Mouse (Mus musculus): ENCODE data around the gene Tsc1.

The Tsc1 gene

GRCm38 (mm10) chr2:28654295-28654694 is 13.3 kb downstream of the Tsc1 start:
- DNase-seq, result no peak

- DNase-seq, result no peak
Observed at GRCm38 (mm10) chr2:28656216-28656615, 15.2 kb downstream of the Tsc1 start.

- no peak for DNase-seq
Observed at GRCm38 (mm10) chr2:28662891-28663290, 21.9 kb downstream of the Tsc1 start.

DNA sequence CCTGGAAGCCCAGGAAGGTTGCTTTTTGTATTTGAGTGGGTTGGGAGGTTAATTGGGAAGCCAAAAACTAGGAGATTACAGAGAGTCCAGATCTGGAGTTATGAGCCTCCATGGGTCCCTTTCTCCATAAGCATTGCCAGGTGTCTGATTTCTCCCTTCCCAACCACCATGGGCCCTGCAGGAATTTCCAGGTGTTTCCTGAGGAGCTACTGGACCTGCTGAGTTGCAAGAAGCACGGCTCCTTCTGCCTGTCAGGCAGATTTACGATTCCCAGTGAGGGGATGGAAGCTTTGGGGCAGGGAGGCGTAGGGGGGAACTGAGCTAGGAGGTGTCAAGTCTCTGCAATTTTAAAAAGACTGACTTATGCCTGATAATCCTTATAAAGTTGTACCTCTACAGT is 24.8 kb downstream of the Tsc1 start:
- no peak for DNase-seq

DNA sequence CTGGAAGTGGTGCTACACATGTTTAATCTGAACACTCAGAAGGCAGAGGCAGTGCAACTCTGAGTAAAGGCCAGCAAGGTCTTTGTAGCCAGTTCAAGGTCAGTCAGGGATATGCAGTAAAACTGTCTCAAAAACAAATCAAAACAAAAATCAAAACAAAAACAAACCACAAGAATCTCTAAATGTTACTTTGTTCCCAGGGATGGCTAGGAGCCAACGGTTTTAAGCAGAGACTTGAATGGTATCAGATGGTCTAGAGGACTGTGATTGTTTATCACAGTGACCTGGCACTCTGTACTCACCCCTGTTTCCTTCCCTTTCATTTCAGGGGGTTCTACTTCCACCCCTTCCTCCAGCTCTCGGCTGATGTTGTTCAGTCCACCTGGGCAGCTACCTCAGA is 30.4 kb downstream of the Tsc1 start:
- no peak for DNase-seq

DNA sequence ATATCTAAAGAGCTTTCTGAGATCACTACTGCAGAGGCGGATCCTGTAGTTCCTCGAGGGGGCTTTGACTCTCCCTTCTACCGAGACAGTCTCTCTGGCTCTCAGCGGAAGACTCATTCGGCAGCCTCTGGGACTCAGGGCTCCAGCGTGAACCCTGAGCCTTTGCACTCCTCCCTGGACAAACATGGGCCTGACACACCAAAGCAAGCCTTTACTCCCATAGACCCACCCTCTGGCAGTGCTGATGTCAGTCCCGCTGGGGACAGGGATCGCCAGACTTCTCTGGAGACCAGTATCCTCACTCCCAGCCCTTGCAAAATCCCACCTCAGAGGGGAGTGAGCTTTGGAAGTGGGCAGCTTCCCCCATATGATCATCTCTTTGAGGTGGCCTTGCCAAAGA is 35.0 kb downstream of the Tsc1 start:
- DNase-seq, result no peak

DNA sequence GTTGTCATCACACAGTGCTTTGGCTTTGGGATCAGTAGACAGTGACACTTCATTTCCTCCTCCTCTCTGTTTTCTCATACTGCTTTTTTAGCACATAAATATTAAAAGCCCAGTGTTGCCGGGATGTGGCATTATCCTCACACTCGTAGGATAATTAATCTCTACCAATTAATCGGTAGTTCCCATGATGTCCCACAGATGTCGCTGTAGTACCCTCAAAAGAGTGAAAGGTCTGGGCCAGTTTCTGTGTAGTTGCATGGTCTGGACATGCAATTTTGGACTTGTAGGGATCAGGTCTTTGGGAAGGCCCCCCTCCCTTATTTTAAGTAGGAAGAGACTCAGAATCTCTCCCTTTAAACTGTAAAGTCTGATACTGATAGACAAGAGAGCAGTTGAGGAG is 39.7 kb downstream of the Tsc1 start:
- DNase-seq, result no peak

DNA sequence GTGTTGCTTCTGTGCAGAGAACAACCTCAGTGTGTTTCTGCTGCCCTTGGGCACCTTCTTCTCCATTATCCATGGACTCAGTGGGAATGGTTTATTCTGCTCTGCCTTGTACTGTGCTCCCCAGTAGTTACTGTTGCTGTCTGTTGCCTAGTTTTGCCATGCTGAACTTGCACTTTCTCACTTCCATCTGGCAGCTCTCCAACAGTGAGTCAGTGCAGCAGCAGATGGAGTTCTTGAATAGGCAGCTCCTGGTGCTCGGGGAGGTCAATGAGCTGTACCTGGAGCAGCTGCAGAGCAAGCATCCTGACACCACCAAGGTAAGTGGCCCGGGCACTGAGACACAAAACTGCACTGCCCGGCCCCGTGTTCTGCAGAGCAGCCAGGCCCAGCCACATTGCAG is 40.7 kb downstream of the Tsc1 start:
- peak; percentile 61 for DNase-seq

DNA sequence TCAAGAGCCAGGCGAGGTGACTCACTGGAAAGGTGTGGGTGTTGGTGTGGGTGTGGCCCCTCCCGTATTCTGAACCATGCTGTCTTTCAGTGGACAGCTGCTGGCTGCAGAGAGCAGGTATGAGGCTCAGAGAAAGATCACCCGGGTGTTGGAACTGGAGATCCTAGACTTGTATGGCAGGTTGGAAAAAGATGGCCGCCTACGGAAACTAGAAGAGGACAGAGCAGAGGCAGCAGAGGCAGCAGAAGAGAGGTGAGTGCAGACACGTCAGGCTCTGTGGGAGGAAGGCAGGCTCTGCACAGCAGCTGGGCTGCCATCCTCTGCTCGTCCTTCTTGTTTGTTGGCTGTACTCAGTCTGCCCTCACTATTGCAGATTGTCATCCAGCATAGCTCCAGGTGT is 44.9 kb downstream of the Tsc1 start:
- DNase-seq, result no peak

- DNase-seq, result no peak
Observed at GRCm38 (mm10) chr2:28688431-28688830, 47.4 kb downstream of the Tsc1 start.

DNA sequence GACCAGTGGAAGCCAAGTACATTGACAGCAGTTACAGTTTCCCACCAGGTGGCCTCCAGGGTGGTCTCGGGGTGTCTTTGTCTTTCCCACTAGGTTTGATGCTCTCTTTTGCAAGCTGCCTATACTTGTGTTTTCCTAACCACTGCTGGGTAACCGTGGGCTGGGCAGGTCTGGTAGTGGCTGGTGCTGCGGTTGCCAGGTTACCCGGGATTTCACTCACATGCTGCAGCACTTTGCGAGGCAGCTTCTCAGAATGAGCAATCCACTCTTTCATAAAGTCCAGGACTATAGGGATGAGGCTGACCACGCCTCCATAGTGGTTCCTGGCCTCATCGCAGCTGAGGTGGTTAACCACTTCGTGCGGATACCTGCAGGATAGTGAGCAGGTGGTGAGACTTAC is 51.7 kb downstream of the Tsc1 start:
- no peak for DNase-seq

GRCm38 (mm10) chr2:28698566-28698965 is 57.5 kb downstream of the Tsc1 start:
- no peak for DNase-seq

DNA sequence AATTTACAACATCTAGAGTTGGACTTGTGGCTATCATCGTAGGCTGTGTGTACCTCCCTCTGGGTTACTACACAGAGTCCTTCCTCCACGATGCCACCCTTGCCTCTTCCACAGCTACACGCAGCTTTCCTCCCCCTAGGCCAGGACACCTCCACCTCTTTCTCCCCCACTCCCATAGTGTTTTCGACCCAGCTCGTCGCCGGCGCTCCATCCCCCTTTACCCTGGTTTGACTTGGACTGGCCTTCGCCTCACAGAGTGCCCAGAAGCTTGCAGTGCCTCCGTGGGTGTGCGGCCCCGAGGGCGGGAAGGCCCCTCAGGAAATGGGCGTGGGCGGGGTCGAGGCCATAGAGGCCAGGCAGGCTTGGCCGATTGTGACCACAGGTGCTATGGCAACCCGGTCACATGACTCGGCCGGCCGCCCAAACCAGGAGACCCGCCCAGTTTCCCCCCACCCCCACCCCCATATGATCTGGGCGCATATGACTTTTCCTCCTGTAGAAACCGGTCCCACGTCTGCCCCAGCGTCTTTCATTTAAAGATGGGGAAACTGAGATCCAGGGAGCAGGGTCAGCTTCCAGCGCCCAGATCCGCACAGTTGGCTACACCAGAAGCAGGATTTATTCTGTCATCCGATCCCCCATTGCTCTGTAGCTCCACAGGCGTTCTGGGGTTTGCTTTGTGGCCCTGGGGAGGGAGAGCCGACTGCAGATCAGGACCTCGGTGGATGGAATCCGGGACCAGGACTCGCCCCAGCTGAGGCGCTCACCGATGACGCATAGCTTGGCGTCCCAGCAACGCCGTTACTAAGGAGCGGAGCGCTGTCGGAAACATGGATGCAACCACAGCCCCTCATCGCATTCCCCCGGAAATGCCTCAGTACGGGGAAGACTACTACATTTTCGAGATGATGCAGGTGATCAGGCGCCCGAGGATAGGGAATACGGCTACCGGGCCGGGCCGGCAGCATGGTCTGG is 58.6 kb downstream of the Tsc1 start, which contains the start of the genes Spaca9 and Ak8:
Gene Spaca9 (minus strand): TSS at position 367 of the 975 bp plus-strand sequence.
Gene Ak8 (plus strand): TSS at position 804 of the 975 bp plus-strand sequence.
- DNase-seq, result peak; percentile 53

- DNase-seq, result no peak
Observed at GRCm38 (mm10) chr2:28701646-28702262, 60.7 kb downstream of the Tsc1 start.

DNA sequence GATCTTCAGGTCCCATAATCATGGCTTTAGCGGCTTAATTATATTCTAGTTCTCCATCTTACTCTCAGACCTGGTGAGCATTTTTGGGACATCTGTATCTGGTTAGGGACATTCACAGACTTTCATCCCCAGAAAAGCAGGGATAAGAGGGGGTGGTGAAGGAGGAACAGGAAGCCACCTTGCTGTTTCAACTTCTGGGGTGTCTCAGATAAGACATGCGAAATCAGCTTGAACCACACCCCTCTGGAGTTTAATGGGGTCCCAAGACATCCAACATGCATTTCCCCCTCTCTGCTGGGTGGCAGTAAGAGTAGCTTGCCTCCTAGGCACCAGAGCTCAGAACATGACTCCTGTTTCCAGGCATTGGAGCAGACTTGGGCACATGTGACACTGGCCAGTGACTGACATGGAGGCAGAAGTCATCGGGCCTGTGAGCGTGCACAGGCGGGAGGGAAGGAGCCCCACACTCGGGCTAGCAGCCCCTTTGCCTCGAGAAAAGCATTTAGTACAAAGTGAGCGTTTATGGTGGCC is 65.1 kb downstream of the Tsc1 start:
- no peak for DNase-seq

DNA sequence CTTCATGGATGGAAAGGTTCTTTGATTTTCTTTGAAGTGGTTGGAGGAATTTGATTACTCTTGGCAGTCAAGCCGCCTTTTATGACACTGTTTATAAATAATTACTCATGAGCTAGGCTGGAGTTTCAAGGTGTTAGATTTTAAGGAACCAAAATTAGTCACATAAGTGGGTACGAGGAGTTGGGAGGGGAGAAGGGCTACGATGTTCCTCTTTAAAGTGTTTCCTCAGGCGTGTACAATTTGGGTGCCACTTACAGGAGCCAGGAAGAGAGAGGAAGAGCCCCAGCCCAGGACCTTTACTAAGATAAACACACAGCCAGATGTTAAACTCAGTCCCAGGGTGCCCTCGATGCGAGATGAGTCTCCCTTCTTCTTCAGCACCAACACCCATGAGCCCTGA is 65.8 kb downstream of the Tsc1 start:
- no peak for DNase-seq

DNA sequence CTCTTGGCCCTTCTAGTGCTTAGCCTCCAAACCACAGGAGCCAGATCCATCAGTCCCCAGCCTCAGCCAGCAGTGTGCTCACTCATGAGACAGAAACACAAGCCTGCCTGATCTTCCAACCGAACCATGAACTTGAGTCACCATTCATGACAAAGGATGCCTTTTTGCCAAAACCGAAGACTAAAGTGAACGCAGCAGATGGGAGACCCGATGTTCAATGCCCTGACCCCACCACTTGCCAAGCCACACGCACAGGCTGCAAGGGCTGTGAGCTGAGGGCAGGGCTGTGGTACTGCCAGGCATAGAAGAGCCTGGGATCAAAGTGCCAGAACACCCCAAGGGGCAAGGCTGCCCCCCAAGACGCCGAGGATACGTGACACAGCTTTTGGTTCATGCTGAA is 72.0 kb downstream of the Tsc1 start:
- DNase-seq, result no peak

- DNase-seq, result no peak
Observed at GRCm38 (mm10) chr2:28722419-28722818, 81.4 kb downstream of the Tsc1 start.

- no peak for DNase-seq
Observed at GRCm38 (mm10) chr2:28723912-28724311, 82.9 kb downstream of the Tsc1 start.

GRCm38 (mm10) chr2:28727786-28728404 is 86.9 kb downstream of the Tsc1 start:
- no peak for DNase-seq

DNA sequence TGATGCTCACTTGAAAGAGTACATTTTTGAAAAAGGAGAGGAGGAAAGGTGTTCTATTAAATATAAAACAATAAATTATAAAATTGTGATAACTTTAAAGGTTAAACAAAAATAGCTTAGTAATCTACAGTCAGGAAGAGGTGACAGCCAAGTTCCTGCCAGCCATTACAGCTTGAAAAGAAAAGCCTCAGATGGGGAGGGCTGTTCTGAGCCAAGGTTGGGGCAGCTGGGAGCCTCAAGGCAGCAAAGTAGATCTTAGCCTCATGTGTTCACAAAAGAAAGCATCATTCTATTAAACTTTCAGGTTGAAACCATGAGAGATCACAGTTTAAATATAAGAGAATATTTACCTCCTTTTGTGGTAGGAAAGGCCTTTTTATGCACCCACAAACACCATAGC is 89.6 kb downstream of the Tsc1 start:
- DNase-seq, result no peak

DNA sequence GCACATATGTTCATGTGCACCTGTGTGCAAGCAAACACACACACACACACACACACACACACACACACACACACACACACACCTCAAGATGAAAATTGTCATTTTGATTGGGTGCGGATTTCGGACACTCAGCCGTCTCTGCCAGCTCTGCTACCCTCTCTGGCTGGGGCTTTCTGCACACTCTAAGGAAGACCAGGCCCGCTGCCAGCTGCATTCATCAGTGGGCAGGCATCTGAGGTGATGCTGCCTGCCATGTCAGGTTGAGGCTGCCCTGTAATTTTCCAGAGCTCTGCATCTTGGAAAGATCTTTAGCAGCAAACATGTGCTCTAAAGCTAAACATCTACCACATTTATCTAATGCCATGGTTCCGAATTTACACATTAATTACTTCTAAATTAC is 96.1 kb downstream of the Tsc1 start:
- DNase-seq, result no peak

- DNase-seq, result no peak
Observed at GRCm38 (mm10) chr2:28740159-28740558, 99.1 kb downstream of the Tsc1 start.
